Mouse (Mus musculus) hindbrain, embryonic 10.5 days (tissue): ENCODE data around the gene Ak5. TPM values are rescaled to one million over a fixed set of nuclear protein-coding genes. Genes with fewer than 3 reads are reported as not detected.
"Not testable (repeated sequence)": the region's sequence is repeated elsewhere in the genome, so short reads cannot be mapped to it uniquely, and the experiment has no call there.

Source experiments
- DNase-seq: peaks from one replicate; pipeline ENCODE4 v3.0.0-alpha.2; 2017; ENCODE audit warnings: low spot score
- H3K27ac ChIP-seq: fragments of 300-500 bp; sonication (generic); 2 replicates; pipeline ENCODE4 v1.5.1; 2016; ENCODE audit warnings: mild to moderate bottlenecking, moderate library complexity
- H3K27me3 ChIP-seq: fragments of 300-500 bp; sonication (generic); 2 replicates; pipeline ENCODE4 v1.6.1; 2016; ENCODE audit warnings: mild to moderate bottlenecking; ENCODE audit not compliant: poor library complexity, insufficient read depth, severe bottlenecking
- H3K36me3 ChIP-seq: fragments of 300-500 bp; sonication (generic); 2 replicates; pipeline ENCODE4 v1.6.1; 2016; ENCODE audit warnings: mild to moderate bottlenecking, moderate library complexity
- H3K4me1 ChIP-seq: fragments of 300-500 bp; sonication (generic); replicated peaks from 2 replicates; pipeline ENCODE4 v1.6.1; 2016; ENCODE audit warnings: mild to moderate bottlenecking
- H3K4me3 ChIP-seq: fragments of 300-500 bp; sonication (generic); 2 replicates; pipeline ENCODE4 v1.5.1; 2016; ENCODE audit warnings: mild to moderate bottlenecking, moderate library complexity
- H3K9me3 ChIP-seq: fragments of 300-500 bp; sonication (generic); 2 replicates; pipeline ENCODE4 v1.6.1; 2016; ENCODE audit warnings: mild to moderate bottlenecking, moderate library complexity
- WGBS: fragments of 180-500 bp; shearing (Covaris S2); methylation state at CpG from one replicate; pipeline ENCODE4 v1.1.7; 2016; 5-methylcytosine and 5-hydroxymethylcytosine counted together
- polyA plus RNA-seq: library from polyadenylated mRNA; unstranded; fragments of >200 nt; fragmentation: Nextera tagmentation; extraction: Ambion mirVana; gene quantifications from 2 replicates; pipeline ENCODE4 v1.2.1, GENCODE M21; 2016

Ak5 gene
- polyA plus RNA-seq = 0.62 and 1.1 TPM in 2 replicates

DNA sequence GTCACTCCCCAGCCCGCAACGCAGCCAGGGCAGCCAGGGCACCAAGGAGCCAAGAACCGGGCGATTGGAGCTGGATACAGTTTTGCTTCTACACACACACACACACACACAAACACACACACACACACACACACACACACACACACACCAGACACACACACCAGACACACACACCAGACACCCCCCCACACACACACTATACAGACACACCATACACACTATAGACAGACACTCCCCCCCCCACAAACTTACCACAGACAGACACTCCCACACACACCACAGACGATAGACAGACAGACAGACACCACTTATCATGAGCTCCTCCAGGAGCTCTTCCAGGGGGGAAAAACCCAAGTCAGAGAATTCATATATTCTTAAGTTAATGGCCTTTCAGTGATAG lies at the start of gene Ak5:
TSS of gene Ak5 (minus strand) at position 122 of the 400 bp plus-strand sequence.
- H3K36me3 ChIP-seq = no peaks in the 10 kb centered on the region
- no peak for DNase-seq
- peak within 1 kb of the TSS; percentile 73 for H3K4me3 ChIP-seq
- peak within 1 kb of the TSS; percentile 81 for H3K27ac ChIP-seq
- peaks cover 16% of the 10 kb centered on the region for H3K4me1 ChIP-seq
- 5% methylated on average over 5 of the region's 5 CpGs for WGBS
- peaks cover 60% of the 10 kb centered on the region for H3K27me3 ChIP-seq
- H3K9me3 ChIP-seq = no peaks in the 10 kb centered on the region

DNA sequence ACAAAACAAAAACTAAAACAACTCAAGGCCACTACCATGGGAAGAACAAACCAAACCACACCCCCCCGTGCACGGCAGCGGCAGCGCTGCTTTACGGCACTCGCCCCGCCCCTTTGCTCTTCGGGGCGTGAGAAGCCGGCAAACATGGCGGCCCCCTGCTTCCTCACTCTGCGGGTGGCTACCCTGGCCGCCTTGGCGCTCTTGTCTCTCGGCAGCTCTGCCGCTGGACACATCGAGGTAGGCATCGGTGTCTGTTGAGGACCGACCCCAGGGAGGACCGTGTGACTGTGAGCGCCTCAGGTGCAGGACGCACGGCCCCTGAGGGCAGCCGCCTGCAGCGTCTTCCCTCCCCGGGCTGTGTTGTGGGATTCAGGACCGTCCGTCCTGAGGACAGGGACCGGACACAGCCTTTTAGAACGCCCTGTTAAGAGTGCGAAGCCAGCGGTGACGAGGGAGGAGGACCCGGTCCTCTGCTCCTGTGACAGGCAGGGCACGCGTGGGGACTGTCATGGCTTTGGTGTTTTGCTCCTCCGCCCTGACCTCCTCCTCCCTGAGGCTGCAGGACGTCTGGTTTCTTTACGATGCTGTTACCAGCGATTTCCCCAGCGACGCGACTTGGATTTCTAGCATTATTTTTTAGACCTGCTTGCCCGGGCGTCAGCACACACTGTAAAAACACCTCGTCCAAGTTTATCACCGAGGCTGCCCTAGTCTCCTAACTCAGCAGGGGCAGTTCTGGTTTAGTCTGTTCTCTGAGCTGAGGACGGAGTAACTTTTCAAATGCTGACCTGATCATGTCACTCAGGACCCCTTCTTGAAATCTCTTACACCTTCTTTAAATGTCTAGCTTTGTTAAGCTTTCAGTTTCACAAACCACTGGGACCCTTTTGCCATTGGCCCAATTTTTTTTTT lies 46.1 kb upstream of the Ak5 start, which contains the start of gene Pigk:
TSS of gene Pigk (plus strand) at position 110 of the 912 bp plus-strand sequence.
- Histone ChIP-seq H3K27me3 (no peaks in the 10 kb centered on the region), H3K27ac (peak within 1 kb of the TSS; percentile 90), H3K4me3 (peak within 1 kb of the TSS; percentile 82), H3K4me1 (peaks cover 11% of the 10 kb centered on the region), H3K9me3 (no peaks in the 10 kb centered on the region), H3K36me3 (0 out of 2 replicates have a peak, but pooled peaks cover 5% of the 10 kb centered on the region)
- peak; percentile 92 for DNase-seq
- WGBS = 1% methylated on average over 48 of the region's 48 CpGs

DNA sequence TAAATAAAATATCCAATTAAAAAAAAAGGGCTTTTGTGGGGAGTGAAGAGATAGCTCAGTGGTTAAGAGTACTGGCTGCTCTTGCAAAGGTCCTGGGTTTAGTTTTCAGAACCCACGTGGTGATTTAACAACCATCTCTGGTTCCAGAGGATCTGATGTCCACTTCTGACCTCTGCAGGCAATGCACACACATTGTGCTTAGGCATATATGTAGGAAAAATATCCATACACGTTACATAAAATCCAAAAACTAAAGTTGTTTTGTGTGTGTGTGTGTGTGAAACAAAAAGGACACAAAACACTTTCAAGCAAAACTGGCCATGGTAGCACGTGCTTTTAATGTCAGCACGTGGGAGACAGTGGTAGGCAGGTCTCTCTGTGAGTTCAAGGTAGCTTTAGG lies 44.8 kb upstream of the Ak5 start:
- no peak overlapping the region for H3K4me3 ChIP-seq
- peaks cover 11% of the 10 kb centered on the region for H3K4me1 ChIP-seq
- DNase-seq = no peak
- no peaks in the 10 kb centered on the region for H3K27me3 ChIP-seq
- H3K27ac ChIP-seq = no peak overlapping the region
- H3K36me3 ChIP-seq = no peaks in the 10 kb centered on the region
- H3K9me3 ChIP-seq = no peaks in the 10 kb centered on the region
- 75% methylated on average over 4 of the region's 4 CpGs for WGBS

DNA sequence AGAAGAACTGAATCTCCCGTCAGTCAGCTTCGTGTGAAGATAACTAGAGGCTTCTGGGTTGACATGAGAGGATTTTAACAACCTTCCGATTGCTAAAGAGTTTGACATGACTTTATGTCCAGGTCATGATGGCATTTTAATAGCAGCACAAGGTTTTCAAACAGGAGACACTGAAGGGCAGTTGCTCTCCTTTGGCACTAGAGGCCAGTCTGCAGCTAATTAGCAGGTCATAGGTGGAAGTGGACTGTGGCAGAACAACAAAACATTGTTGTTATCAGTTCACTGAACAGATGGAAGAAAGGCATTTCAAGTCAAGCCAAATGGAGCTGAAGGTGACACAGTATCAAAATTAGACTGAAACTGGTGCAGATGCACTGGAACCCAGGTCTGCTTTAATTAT lies 41.8 kb upstream of the Ak5 start:
- Histone ChIP-seq H3K9me3 (no peaks in the 10 kb centered on the region), H3K4me3 (no peak overlapping the region), H3K27me3 (no peaks in the 10 kb centered on the region), H3K4me1 (peaks cover 6% of the 10 kb centered on the region), H3K36me3 (no peaks in the 10 kb centered on the region), H3K27ac (no peak overlapping the region)
- DNase-seq = no peak
- WGBS = 71% methylated on average over 3 of the region's 3 CpGs

DNA sequence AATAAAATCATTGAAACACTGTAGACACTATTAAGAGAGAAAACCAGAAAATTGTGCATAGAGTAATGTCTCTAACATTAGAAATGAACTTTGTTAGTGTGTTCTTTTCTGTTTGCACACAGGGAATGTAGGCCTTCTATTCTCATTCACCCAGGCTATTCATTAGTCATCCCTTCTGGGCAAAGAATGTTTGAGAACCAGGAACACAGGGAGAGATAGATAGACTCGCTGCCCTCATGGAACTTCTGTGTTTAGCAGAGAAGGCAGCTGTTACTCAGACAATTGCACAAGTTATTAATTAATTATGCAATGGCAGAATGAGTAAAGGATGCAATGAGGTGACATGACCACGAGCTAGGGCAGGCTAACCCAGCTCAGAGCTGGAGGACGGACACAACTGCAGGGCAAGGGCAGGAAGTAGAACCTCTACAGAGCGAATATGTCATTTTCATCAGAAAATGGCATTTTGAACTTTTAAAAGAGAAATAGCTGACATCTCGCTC lies 39.2 kb upstream of the Ak5 start:
- Histone ChIP-seq H3K27ac (no peak overlapping the region), H3K4me1 (no peaks in the 10 kb centered on the region), H3K4me3 (no peak overlapping the region), H3K36me3 (no peaks in the 10 kb centered on the region), H3K9me3 (no peaks in the 10 kb centered on the region), H3K27me3 (no peaks in the 10 kb centered on the region)
- 88% methylated on average over 5 of the region's 5 CpGs for WGBS
- no peak for DNase-seq

DNA sequence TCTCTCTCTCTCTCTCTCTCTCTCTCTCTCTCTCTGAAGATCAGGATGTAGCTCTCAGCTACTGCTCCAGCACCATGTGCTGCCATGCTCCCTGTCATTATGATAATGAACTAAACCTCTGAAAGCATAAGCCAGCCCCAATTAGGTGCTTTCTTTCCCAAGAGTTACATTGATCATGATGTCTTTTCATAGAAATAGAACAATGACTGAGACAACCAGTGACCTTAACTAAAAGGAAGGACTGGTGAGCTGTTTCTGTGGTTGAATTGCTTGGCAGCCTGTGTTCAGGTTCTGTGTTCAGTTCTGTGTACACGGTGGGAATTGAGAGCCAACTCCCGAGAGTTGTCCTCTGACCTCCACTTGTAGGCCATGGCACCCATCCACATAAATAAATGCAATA lies 38.7 kb upstream of the Ak5 start:
- Histone ChIP-seq H3K9me3 (no peaks in the 10 kb centered on the region), H3K27ac (no peak overlapping the region), H3K36me3 (no peaks in the 10 kb centered on the region), H3K27me3 (no peaks in the 10 kb centered on the region), H3K4me1 (no peaks in the 10 kb centered on the region), H3K4me3 (no peak overlapping the region)
- WGBS = 90% methylated on average over 2 of the region's 2 CpGs
- no peak for DNase-seq

DNA sequence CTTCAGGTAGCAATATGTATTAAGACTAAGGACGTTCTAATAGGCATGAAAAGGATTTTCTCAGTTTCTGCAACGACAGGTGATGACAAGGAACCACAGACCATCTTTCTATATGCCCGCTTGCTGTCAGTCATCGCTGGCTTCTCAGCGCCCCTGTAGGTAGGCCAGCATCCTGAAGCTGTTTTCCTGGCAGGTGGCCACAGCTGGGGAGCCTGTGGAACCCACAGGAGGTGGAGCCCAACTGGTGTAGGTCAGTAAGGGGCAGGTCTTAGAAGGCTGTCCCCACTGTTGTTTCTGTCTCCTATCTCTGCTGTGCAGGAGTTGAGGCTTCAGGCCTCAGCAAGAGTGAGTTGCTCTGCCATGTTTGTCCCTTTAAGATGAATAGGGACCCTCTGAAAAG lies 37.7 kb upstream of the Ak5 start:
- no peak for DNase-seq
- no peaks in the 10 kb centered on the region for H3K4me1 ChIP-seq
- H3K36me3 ChIP-seq = no peaks in the 10 kb centered on the region
- no peak overlapping the region for H3K4me3 ChIP-seq
- no peaks in the 10 kb centered on the region for H3K9me3 ChIP-seq
- WGBS = 67% methylated on average over 5 of the region's 5 CpGs
- H3K27me3 ChIP-seq = no peaks in the 10 kb centered on the region
- no peak overlapping the region for H3K27ac ChIP-seq

DNA sequence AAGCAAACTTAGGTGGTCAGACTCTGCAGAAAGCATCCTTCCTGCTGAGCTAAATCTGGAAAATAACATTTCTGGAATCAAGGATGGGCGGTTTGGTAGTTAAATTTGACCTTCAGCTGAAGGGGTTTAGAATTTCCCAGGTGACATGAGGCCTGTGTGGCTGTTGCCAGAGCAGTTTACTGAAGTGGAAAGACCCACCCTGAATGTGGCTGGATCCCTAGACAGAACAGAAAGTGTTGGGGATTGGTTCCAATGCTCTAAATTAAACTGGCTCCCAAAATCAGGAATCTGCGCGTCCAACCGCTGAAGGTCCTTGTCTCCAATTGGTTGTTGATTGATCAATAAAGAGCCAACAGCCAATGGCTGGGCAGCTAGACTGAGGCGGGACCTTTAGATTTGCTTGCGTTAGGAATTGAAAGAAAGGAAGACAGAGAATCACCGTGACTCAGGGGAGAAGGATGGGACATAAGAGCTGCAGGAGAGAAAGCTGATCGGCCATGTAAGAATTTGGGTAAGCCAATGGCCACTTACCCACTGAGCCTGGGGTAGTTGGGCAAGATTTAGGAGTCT lies 34.2 kb upstream of the Ak5 start:
- H3K27ac ChIP-seq = no peak overlapping the region
- H3K36me3 ChIP-seq = no peaks in the 10 kb centered on the region
- no peaks in the 10 kb centered on the region for H3K9me3 ChIP-seq
- 47% methylated on average over 8 of the region's 8 CpGs for WGBS
- no peaks in the 10 kb centered on the region for H3K27me3 ChIP-seq
- no peaks in the 10 kb centered on the region for H3K4me1 ChIP-seq
- DNase-seq = peak; percentile 16
- H3K4me3 ChIP-seq = peak overlapping the region; percentile 40

DNA sequence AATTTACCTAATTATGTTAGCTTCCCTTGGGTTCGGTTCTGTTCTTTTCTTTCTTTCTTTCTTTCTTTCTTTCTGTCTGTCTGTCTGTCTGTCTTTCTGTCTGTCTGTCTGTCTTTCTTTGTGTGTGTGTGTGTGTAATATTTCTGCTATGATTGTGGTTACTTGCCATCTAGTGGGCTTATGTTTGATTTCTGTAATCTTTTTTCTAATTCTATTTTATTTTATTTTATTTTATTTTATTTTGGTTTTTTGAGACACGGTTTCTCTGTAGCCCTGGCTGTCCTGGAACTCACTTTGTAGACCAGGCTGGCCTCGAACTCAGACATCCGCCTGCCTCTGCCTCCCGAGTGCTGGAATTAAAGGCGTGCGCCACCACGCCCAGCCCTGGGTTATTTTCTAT lies 33.4 kb upstream of the Ak5 start:
- not testable (repeated sequence) for H3K4me3 ChIP-seq, H3K27me3 ChIP-seq, H3K4me1 ChIP-seq, H3K27ac ChIP-seq, DNase-seq, H3K9me3 ChIP-seq, H3K36me3 ChIP-seq
- WGBS = 91% methylated on average over 8 of the region's 8 CpGs

DNA sequence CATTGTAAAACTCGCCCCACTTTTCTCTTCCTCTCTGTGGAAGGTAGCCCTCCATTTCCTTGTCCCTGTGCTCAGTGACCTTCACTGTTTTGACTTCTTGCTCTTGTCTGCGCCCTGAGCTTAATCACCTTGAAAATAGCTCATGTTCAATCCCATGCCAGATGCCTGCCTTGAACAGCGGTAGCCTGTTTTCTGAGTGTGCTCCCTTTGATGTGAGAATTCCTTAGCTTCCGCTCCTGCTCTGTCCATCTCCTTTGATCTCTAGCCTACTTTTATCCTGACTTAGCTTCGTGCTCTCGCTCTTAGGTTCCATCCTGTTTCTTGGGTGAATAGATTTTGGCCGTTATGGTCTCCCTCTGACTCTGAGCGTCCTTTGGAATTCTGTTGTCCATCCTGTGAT lies 31.1 kb upstream of the Ak5 start:
- 75% methylated on average over 8 of the region's 8 CpGs for WGBS
- H3K36me3 ChIP-seq = no peaks in the 10 kb centered on the region
- H3K27me3 ChIP-seq = no peaks in the 10 kb centered on the region
- H3K9me3 ChIP-seq = no peaks in the 10 kb centered on the region
- H3K4me3 ChIP-seq = no peak overlapping the region
- no peak overlapping the region for H3K27ac ChIP-seq
- no peak for DNase-seq
- H3K4me1 ChIP-seq = no peaks in the 10 kb centered on the region

DNA sequence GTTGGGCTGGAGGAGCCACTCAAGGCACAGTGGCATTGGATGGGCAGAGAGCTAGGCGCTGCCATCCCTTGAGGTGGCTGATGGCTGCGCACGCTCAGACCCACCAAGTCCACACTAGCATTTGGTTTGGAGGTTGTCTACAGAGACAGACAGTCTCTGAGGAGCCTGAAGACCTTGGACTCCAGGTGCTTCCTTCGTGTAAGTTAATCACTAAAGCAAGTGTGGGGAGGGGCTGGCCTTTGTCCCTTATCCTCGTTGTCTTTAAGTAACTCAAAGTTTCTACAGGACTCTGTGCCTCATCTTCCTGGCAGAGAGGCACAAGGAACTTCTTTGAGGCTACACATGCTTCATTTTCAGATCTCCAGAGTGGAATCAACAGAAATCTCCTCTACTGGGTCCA lies 29.9 kb upstream of the Ak5 start:
- H3K27me3 ChIP-seq = no peaks in the 10 kb centered on the region
- 84% methylated on average over 5 of the region's 5 CpGs for WGBS
- no peaks in the 10 kb centered on the region for H3K4me1 ChIP-seq
- H3K4me3 ChIP-seq = no peak overlapping the region
- no peaks in the 10 kb centered on the region for H3K9me3 ChIP-seq
- no peak for DNase-seq
- H3K36me3 ChIP-seq = no peaks in the 10 kb centered on the region
- H3K27ac ChIP-seq = no peak overlapping the region

DNA sequence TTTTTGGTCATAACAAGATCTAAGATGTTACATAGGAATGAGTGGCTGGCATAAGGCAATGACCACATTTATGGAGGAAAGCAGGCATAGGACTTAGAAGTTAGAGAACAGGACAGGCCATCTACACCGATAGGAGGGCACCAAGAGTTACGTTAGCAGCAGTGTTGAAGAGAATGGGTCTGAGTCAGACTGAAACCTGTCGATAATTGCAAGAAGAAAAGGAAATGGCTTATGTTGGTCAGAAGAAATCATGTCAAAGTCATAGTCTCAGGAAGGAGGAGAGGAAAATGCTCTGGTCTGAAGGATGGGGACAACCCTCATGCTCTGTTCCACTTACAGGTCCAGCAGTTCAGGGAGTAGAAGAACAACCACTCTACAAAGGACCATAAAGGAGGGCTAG lies 26.8 kb upstream of the Ak5 start:
- no peak for DNase-seq
- H3K27ac ChIP-seq = no peak overlapping the region
- no peak overlapping the region for H3K4me3 ChIP-seq
- H3K9me3 ChIP-seq = no peaks in the 10 kb centered on the region
- no peaks in the 10 kb centered on the region for H3K27me3 ChIP-seq
- no peaks in the 10 kb centered on the region for H3K36me3 ChIP-seq
- WGBS = 94% methylated on average over 3 of the region's 3 CpGs
- H3K4me1 ChIP-seq = no peaks in the 10 kb centered on the region

DNA sequence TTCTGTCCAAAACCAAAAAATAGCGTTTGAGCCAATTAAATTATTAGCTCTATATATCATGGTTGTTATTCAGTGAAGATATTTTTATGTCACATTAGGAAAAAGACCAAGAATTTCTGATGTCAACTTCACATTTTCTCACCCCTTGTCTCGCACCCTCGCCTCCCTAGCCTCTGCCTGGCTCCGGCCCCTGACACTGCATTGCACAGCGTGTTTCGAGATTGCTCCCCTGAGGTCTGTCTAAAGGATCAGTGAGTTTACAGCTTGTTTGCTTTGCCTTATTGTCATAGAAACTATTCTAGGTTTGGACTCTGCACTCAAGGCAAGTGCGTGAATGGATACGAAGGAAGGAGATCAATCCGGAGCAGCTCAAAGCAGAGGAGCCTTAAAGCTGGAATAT lies 20.9 kb upstream of the Ak5 start:
- Histone ChIP-seq H3K4me1 (no peaks in the 10 kb centered on the region), H3K27me3 (no peaks in the 10 kb centered on the region), H3K9me3 (no peaks in the 10 kb centered on the region), H3K36me3 (no peaks in the 10 kb centered on the region), H3K27ac (no peak overlapping the region), H3K4me3 (no peak overlapping the region)
- no peak for DNase-seq
- 87% methylated on average over 9 of the region's 9 CpGs for WGBS
